Mouse (Mus musculus) midbrain, postnatal 0 days (tissue): ENCODE measurements at regions not wholly inside any gene's neighbourhood (a gene's known extent, or its start where the extent isn't known, plus 50 kb on each side); places are given as distances from the start of the nearest gene placed in this dataset.

Source experiments
- ATAC-seq: fragments of 200-750 bp; cut with Nextera tagmentation; 2 replicates; pipeline ENCODE4 v1.8.0; 2017; ENCODE audit warnings: moderate number of reproducible peaks, mild to moderate bottlenecking, moderate TSS enrichment, moderate library complexity; ENCODE audit not compliant: low FRiP score
- DNase-seq: peaks from one replicate; pipeline ENCODE4 v3.0.0-alpha.2; 2015; ENCODE audit warnings: low spot score
- H3K27ac ChIP-seq: fragments of 300-500 bp; sonication (generic); 2 replicates; pipeline ENCODE4 v1.5.1; 2014; ENCODE audit warnings: low read depth, mild to moderate bottlenecking, low read length, mixed read lengths
- H3K27me3 ChIP-seq: fragments of 300-500 bp; sonication (generic); 2 replicates; pipeline ENCODE4 v1.6.1; 2014; ENCODE audit warnings: low read length, control low read depth, mixed read lengths; ENCODE audit not compliant: insufficient read depth
- H3K36me3 ChIP-seq: fragments of 300-500 bp; sonication (generic); 2 replicates; pipeline ENCODE4 v1.6.1; 2014; ENCODE audit warnings: low read length, control low read depth, mixed read lengths; ENCODE audit not compliant: insufficient read depth
- H3K4me1 ChIP-seq: fragments of 300-500 bp; sonication (generic); 2 replicates; pipeline ENCODE4 v1.6.1; 2014; ENCODE audit warnings: mild to moderate bottlenecking, control low read depth, antibody characterized with exemption, low read length, mixed read lengths; ENCODE audit not compliant: insufficient read depth
- H3K4me2 ChIP-seq: fragments of 300-500 bp; sonication (generic); 2 replicates; pipeline ENCODE4 v1.6.1; 2014; ENCODE audit warnings: low read depth, mild to moderate bottlenecking, low read length, mixed read lengths; ENCODE audit not compliant: poor library complexity, severe bottlenecking
- H3K4me3 ChIP-seq: fragments of 300-500 bp; sonication (generic); 2 replicates; pipeline ENCODE4 v1.5.1; 2014; ENCODE audit warnings: low read depth, mild to moderate bottlenecking, low read length, moderate library complexity
- H3K9ac ChIP-seq: fragments of 300-500 bp; sonication (generic); replicated peaks from 2 replicates; pipeline ENCODE4 v1.6.1; 2014; ENCODE audit warnings: mild to moderate bottlenecking, low read length, moderate library complexity, mixed read lengths; ENCODE audit not compliant: poor library complexity, severe bottlenecking
- H3K9me3 ChIP-seq: fragments of 300-500 bp; sonication (generic); 2 replicates; pipeline ENCODE4 v1.6.1; 2016; ENCODE audit warnings: low read length, control low read depth
- CTCF ChIP-seq: IDR thresholded peaks from 2 replicates; pipeline ENCODE4 v1.5.1; 2016; ENCODE audit warnings: antibody characterized with exemption, mild to moderate bottlenecking
- WGBS: fragments of 180-500 bp; shearing (Covaris S2); extraction: QIAGEN DNeasy Blood & Tissue Kit; methylation state at CpG from one replicate; pipeline ENCODE4 v1.1.7; 2014; 5-methylcytosine and 5-hydroxymethylcytosine counted together

DNA sequence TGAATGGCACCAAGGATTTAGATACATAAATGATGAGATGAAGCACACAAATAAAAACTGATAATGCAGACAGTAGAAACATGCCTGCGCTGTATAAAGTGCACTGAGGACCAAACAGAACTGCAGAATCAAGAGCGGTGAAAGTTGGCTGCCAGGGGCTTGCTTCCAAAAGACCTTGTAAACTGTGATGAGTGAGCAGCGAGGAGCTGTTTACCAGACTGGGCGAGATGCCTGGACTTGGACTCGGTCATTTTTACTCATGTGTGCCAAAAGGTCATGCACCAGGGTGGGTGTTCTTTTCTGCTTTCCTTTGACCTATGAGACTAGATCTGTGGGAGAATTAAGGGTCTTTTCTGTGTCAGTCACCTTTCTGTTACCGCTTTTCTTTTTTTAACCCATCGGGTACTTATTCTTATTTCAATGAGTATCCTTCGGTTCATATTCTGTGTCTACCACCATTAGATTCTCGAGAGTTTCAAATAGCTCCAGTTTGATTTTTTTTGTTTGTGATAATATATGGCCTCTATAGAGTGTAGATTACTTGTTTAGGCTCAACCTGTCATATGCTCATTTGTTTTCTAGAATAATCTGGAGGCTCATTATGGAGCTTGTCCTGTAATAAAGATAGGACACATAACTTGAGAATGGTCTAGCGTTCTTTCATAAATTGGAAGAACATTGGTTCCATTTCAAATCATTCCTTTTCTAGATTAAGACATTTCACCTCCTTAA is 226.3 kb upstream of the Zfp770 start:
- peak; percentile 75 for DNase-seq
- 82% methylated on average over 10 of the region's 10 CpGs for WGBS
- H3K4me1 ChIP-seq: no peaks in the 10 kb centered on the region

DNA sequence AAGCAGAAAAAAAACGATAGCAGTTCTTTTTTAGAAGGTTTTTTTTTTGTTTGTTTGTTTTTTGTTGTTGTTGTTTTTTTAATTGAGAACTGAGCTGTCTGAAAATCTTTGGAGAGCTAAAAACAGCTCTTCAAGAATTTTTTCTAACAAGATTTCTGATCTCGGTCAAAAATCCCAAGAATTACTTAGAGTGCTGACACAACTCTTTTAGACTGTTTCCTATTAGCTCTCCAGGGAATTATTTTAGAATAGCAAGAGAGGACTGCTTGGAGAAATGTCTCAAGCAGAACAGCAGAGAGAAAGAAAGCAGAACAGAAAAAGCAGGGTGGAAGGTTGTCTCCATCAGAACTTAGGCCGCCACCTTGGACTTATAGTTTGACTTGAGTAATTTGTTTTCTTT is 218.1 kb upstream of the Zfp770 start:
- no peak overlapping the region for H3K27ac ChIP-seq
- no peaks in the 10 kb centered on the region for H3K9me3 ChIP-seq
- DNase-seq (no peak), ATAC-seq (no peak)
- H3K4me1 ChIP-seq: no peaks in the 10 kb centered on the region
- H3K9ac ChIP-seq: no peak overlapping the region
- no peaks in the 10 kb centered on the region for H3K36me3 ChIP-seq
- H3K4me2 ChIP-seq: no peak overlapping the region
- WGBS: 66% methylated on average over 3 of the region's 3 CpGs
- no peaks in the 10 kb centered on the region for H3K27me3 ChIP-seq
- TF ChIP-seq CTCF: no peak
- no peak overlapping the region for H3K4me3 ChIP-seq

More for the DNA sequence above, 226.3 kb upstream of the Zfp770 start:
- ATAC-seq: no peak
- Histone ChIP-seq H3K4me2 (no peak overlapping the region), H3K27me3 (no peaks in the 10 kb centered on the region), H3K27ac (no peak overlapping the region), H3K4me3 (no peak overlapping the region), H3K36me3 (no peaks in the 10 kb centered on the region), H3K9ac (no peak overlapping the region), H3K9me3 (no peaks in the 10 kb centered on the region)
- TF ChIP-seq CTCF: no peak

DNA sequence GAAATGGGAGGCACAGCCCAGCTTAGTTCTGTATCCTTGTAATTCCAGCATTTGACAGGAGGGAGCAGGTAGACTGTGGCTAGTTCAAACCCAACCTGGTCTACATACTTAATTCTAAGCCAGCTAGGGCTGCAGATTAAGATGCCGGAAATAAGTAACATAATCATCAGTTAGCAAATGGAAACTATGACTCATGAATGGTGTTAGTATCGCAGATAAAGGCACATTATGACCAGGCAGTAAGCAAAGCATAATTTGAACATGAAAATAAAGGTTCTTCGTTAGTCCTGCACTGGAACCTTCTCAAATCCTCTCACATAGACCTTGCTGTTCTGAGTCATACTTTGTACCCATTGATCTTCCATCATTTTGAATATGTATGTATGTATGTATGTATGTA is 211.7 kb upstream of the Zfp770 start:
- no peaks in the 10 kb centered on the region for H3K27me3 ChIP-seq
- no peaks in the 10 kb centered on the region for H3K4me1 ChIP-seq
- no peak overlapping the region for H3K27ac ChIP-seq
- no peaks in the 10 kb centered on the region for H3K9me3 ChIP-seq
- no peaks in the 10 kb centered on the region for H3K36me3 ChIP-seq
- ATAC-seq (no peak), DNase-seq (no peak)
- TF ChIP-seq CTCF: no peak
- H3K9ac ChIP-seq: no peak overlapping the region
- no peak overlapping the region for H3K4me2 ChIP-seq
- H3K4me3 ChIP-seq: no peak overlapping the region
- 94% methylated on average over 3 of the region's 3 CpGs for WGBS

DNA sequence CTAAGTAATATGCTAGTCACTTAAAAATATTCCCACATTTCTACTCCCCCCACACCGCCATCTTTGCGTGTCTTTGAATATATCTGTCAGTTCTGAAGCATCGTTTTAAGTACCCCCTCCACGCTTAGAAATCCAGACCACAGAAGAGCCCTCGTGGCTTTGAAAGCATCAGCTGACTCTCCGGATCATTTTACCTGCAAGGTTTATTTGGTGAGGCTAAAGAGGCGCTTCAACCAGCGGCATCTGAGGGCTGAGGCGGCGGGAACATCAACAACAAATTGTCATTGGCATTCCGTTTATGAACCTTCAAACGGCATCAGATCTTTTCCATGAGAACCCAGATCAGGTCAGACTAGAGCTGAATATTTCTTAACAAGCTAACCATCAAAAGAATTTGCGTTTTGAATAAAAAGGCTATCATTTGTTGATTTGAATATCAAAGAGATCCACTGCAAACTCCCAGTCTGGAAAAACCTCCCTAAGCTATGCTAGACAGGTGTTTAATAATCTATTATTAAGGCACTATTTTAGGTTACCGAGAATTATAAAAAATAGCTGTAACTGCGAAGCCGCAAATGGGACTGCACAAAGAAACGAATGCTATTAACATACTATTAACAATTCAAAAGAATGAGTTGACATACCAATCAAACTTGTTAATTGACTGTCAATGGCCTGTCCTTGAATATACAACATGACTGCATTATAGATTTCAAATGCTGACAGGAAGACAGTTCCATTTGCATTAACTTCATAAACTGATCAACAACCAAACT is 210.9 kb upstream of the Zfp770 start:
- DNase-seq (no peak), ATAC-seq (peak; percentile 41; the same call in 1 of the 2 replicates)
- TF ChIP-seq CTCF: no peak
- Histone ChIP-seq H3K4me3 (peak overlapping the region; percentile 21; the same call in 1 of the 2 replicates), H3K9me3 (no peaks in the 10 kb centered on the region), H3K27ac (no peak overlapping the region), H3K4me1 (no peaks in the 10 kb centered on the region), H3K27me3 (no peaks in the 10 kb centered on the region), H3K9ac (0 out of 2 replicates have a peak overlapping the region, but pooled peaks have one; percentile 29), H3K4me2 (peak overlapping the region; percentile 30), H3K36me3 (no peaks in the 10 kb centered on the region)
- 42% methylated on average over 17 of the region's 17 CpGs for WGBS

DNA sequence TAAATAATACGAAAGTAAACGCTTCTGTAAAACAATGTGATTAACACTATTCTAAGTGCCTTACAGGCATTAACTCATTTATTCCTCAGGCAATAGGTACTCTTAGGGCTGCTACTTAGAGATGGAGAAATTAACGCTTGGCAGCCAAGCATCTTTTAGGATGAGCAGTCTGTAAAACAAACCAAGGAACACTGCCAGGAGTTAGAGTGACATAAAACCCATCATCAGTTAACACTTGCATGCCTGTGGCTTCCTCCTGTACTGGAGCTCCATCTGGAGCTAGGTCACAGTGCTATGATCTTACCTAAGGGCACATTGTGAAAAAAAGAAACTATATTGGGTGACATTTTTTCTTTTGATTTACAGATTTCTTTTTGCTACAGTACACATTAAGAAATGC is 209.4 kb upstream of the Zfp770 start:
- Histone ChIP-seq H3K4me2 (no peak overlapping the region), H3K27me3 (no peaks in the 10 kb centered on the region), H3K9me3 (no peaks in the 10 kb centered on the region), H3K27ac (no peak overlapping the region), H3K4me1 (no peaks in the 10 kb centered on the region), H3K4me3 (no peak overlapping the region), H3K9ac (no peak overlapping the region), H3K36me3 (no peaks in the 10 kb centered on the region)
- no peak for TF ChIP-seq CTCF
- DNase-seq (peak; percentile 3), ATAC-seq (no peak)
- WGBS: 81% methylated on average over 3 of the region's 3 CpGs

DNA sequence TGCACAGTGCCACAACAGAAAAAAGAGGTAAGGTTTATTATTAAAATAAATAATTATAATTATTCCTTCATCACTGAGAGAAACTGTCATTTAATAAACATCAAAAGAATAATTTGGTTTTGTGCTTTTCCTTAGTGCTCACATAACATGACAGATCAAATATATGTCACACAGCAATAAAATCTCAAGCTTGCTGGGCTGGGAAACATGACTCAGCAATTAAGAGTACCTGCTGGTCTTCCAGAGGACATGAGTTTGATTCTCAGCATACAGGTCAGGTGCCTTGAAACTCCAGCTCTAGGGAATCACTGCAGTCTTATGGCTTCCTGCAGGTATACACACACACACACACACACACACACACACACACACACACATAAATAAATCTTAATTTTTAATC is 208.3 kb upstream of the Zfp770 start:
- DNase-seq: no peak
- H3K27me3 ChIP-seq: no peaks in the 10 kb centered on the region
- H3K4me2 ChIP-seq: no peak overlapping the region
- H3K4me3 ChIP-seq: no peak overlapping the region
- no peaks in the 10 kb centered on the region for H3K36me3 ChIP-seq
- H3K4me1 ChIP-seq: no peaks in the 10 kb centered on the region
- H3K27ac ChIP-seq: no peak overlapping the region
- H3K9me3 ChIP-seq: no peaks in the 10 kb centered on the region
- H3K9ac ChIP-seq: no peak overlapping the region
- TF ChIP-seq CTCF: no peak
- no peak for ATAC-seq
